Mouse (Mus musculus): ENCODE measurements around the gene Prss22. TPM values are rescaled to one million over a fixed set of nuclear protein-coding genes. Genes with fewer than 3 reads are reported as not detected.

Gene Prss22
- not detected for polyA plus RNA-seq (2014; fragmentation: Illumina TruSeq; extraction: RNeasy Lipid Tissue Mini Kit (QIAGEN cat#74804); ENCODE audit: low read depth, low replicate concordance)

GRCm38 (mm10) chr17:23997901-23998300, at the start of gene Prss22:
Prss22 (minus strand) TSS chr17:23998100.

GRCm38 (mm10) chr17:24037844-24038243, 39.9 kb upstream of the Prss22 start, which contains the start of gene Prss27:
Prss27 (plus strand) TSS chr17:24038144.

DNA sequence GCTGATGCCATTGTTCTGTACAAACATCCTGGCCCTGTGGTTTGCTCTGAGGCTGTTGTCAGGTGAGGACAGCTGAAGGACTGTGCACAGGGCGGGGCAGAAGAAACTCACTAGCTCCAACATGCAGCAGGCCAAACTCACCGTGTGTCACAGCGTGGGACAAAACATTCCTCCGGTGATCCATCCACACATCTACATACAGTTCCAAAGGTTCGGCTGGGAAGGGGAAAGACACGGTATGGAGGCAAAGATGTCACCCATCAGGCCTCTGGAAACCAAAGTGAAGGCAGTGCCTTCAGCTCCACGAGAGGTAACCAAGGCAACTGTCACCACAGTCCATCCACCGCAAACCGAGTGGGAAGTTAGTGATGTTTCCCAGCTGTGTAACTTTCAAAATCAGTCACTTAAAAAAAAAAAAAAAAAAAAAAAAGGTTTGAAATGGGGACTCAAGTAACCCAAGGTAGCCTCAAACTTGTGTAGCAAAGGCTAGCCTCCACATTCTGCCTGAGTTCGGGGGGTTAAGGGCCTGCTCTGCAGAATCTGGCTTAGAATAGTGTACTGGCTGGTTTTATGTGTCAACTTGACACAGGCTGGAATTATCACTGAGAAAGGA, 17.5 kb downstream of the Prss22 start, which contains the start of gene Prss30:
TSS of gene Prss30 (minus strand) at position 270 of the 613 bp plus-strand sequence.

GRCm38 (mm10) chr17:23955174-23955573, 42.7 kb downstream of the Prss22 start, which contains the start of gene Sbpl:
Sbpl (minus strand) TSS chr17:23955274.

Other genes starting within 250 kb of the Prss22 start
- 1.2 TPM for gene Flywch1, start 226.5 kb downstream of the Prss22 start, polyA plus RNA-seq (2014; fragmentation: Illumina TruSeq; extraction: RNeasy Lipid Tissue Mini Kit (QIAGEN cat#74804); ENCODE audit: low read depth, low replicate concordance)
- 1.5 TPM for gene Flywch2, start 212.0 kb downstream of the Prss22 start, polyA plus RNA-seq (2014; fragmentation: Illumina TruSeq; extraction: RNeasy Lipid Tissue Mini Kit (QIAGEN cat#74804); ENCODE audit: low read depth, low replicate concordance)
- gene Srrm2, start 207.6 kb downstream of the Prss22 start, polyA plus RNA-seq (2014; fragmentation: Illumina TruSeq; extraction: RNeasy Lipid Tissue Mini Kit (QIAGEN cat#74804); ENCODE audit: low read depth, low replicate concordance) = 275 TPM
- 15.1 TPM for gene Elob, start 169.0 kb downstream of the Prss22 start, polyA plus RNA-seq (2014; fragmentation: Illumina TruSeq; extraction: RNeasy Lipid Tissue Mini Kit (QIAGEN cat#74804); ENCODE audit: low read depth, low replicate concordance)
- gene Prss33, start 162.0 kb downstream of the Prss22 start, polyA plus RNA-seq (2014; fragmentation: Illumina TruSeq; extraction: RNeasy Lipid Tissue Mini Kit (QIAGEN cat#74804); ENCODE audit: low read depth, low replicate concordance) = not detected
- gene Prss32, start 154.2 kb downstream of the Prss22 start, polyA plus RNA-seq (2014; fragmentation: Illumina TruSeq; extraction: RNeasy Lipid Tissue Mini Kit (QIAGEN cat#74804); ENCODE audit: low read depth, low replicate concordance) = 115 TPM
- gene Prss41, start 153.9 kb downstream of the Prss22 start, polyA plus RNA-seq (2014; fragmentation: Illumina TruSeq; extraction: RNeasy Lipid Tissue Mini Kit (QIAGEN cat#74804); ENCODE audit: low read depth, low replicate concordance) = 1.9 TPM
- gene Prss21, start 130.0 kb downstream of the Prss22 start, polyA plus RNA-seq (2014; fragmentation: Illumina TruSeq; extraction: RNeasy Lipid Tissue Mini Kit (QIAGEN cat#74804); ENCODE audit: low read depth, low replicate concordance) = not detected
- gene Dcpp1, start 117.2 kb downstream of the Prss22 start, polyA plus RNA-seq (2014; fragmentation: Illumina TruSeq; extraction: RNeasy Lipid Tissue Mini Kit (QIAGEN cat#74804); ENCODE audit: low read depth, low replicate concordance) = not detected
- gene Dcpp2, start 117.2 kb downstream of the Prss22 start, polyA plus RNA-seq (2014; fragmentation: Illumina TruSeq; extraction: RNeasy Lipid Tissue Mini Kit (QIAGEN cat#74804); ENCODE audit: low read depth, low replicate concordance) = not detected
- not detected for gene Dcpp3, start 80.6 kb downstream of the Prss22 start, polyA plus RNA-seq (2014; fragmentation: Illumina TruSeq; extraction: RNeasy Lipid Tissue Mini Kit (QIAGEN cat#74804); ENCODE audit: low read depth, low replicate concordance)
- not detected for gene Sbp, start 56.4 kb downstream of the Prss22 start, polyA plus RNA-seq (2014; fragmentation: Illumina TruSeq; extraction: RNeasy Lipid Tissue Mini Kit (QIAGEN cat#74804); ENCODE audit: low read depth, low replicate concordance)
- not detected for gene Sbpl, start 42.8 kb downstream of the Prss22 start, polyA plus RNA-seq (2014; fragmentation: Illumina TruSeq; extraction: RNeasy Lipid Tissue Mini Kit (QIAGEN cat#74804); ENCODE audit: low read depth, low replicate concordance)
- 32.7 TPM for gene Prss30, start 17.5 kb downstream of the Prss22 start, polyA plus RNA-seq (2014; fragmentation: Illumina TruSeq; extraction: RNeasy Lipid Tissue Mini Kit (QIAGEN cat#74804); ENCODE audit: low read depth, low replicate concordance)
- not detected for gene Prss27, start 40.0 kb upstream of the Prss22 start, polyA plus RNA-seq (2014; fragmentation: Illumina TruSeq; extraction: RNeasy Lipid Tissue Mini Kit (QIAGEN cat#74804); ENCODE audit: low read depth, low replicate concordance)
- gene Kctd5, start 75.4 kb upstream of the Prss22 start, polyA plus RNA-seq (2014; fragmentation: Illumina TruSeq; extraction: RNeasy Lipid Tissue Mini Kit (QIAGEN cat#74804); ENCODE audit: low read depth, low replicate concordance) = 96.7 TPM
- 58.3 TPM for gene Pdpk1, start 152.8 kb upstream of the Prss22 start, polyA plus RNA-seq (2014; fragmentation: Illumina TruSeq; extraction: RNeasy Lipid Tissue Mini Kit (QIAGEN cat#74804); ENCODE audit: low read depth, low replicate concordance)
- gene Amdhd2, start 165.7 kb upstream of the Prss22 start, polyA plus RNA-seq (2014; fragmentation: Illumina TruSeq; extraction: RNeasy Lipid Tissue Mini Kit (QIAGEN cat#74804); ENCODE audit: low read depth, low replicate concordance) = 1.7 TPM
- 41.7 TPM for gene Atp6v0c, start 171.6 kb upstream of the Prss22 start, polyA plus RNA-seq (2014; fragmentation: Illumina TruSeq; extraction: RNeasy Lipid Tissue Mini Kit (QIAGEN cat#74804); ENCODE audit: low read depth, low replicate concordance)
- gene Tbc1d24, start 207.5 kb upstream of the Prss22 start, polyA plus RNA-seq (2014; fragmentation: Illumina TruSeq; extraction: RNeasy Lipid Tissue Mini Kit (QIAGEN cat#74804); ENCODE audit: low read depth, low replicate concordance) = 21.1 TPM
- gene Ntn3, start 211.4 kb upstream of the Prss22 start, polyA plus RNA-seq (2014; fragmentation: Illumina TruSeq; extraction: RNeasy Lipid Tissue Mini Kit (QIAGEN cat#74804); ENCODE audit: low read depth, low replicate concordance) = 0.16 TPM
- 2.2 TPM for gene Tedc2, start 222.8 kb upstream of the Prss22 start, polyA plus RNA-seq (2014; fragmentation: Illumina TruSeq; extraction: RNeasy Lipid Tissue Mini Kit (QIAGEN cat#74804); ENCODE audit: low read depth, low replicate concordance)

Measured in sigmoid colon, adult 10 weeks (tissue).